Mouse (Mus musculus): Measurements from ENCODE around the gene Slc19a1. TPM values are rescaled to one million over a fixed set of nuclear protein-coding genes. Genes with fewer than 3 reads are reported as not detected.

The Slc19a1 gene
- polyA plus RNA-seq, 1 experiment from 2014 or later = 30.9 TPM

DNA sequence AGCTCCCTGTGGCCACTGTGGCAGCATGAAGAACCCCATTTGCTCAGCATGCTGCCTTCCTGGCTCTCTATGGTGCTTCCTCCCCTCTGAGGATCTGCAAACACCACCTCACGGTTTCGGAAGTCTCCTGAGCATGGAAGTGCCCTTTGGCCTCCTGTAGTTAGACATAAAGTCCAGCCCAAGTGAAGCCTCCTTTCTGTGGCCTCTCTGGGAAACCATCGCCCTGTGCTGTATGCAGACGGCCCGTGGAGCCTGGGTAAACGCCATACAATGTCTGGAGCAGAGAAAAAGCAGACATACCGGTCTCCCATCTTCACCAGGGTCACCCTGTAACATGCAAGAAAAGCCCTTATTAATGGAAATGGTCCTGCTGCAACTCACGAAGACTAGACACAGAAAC is 46.9 kb downstream of the Slc19a1 start:
- no peaks in the 10 kb centered on the region for H3K9me3 ChIP-seq
- no peak overlapping the region for H3K9ac ChIP-seq
- 83% methylated on average over 8 of the region's 8 CpGs for WGBS
- no peaks in the 10 kb centered on the region for H3K36me3 ChIP-seq
- no peaks in the 10 kb centered on the region for H3K4me1 ChIP-seq (replicated peaks)
- ATAC-seq (ENCODE audit: low FRiP score) = no peak
- H3K4me2 ChIP-seq = no peak overlapping the region
- no peak overlapping the region for H3K27ac ChIP-seq
- H3K27me3 ChIP-seq = no peaks in the 10 kb centered on the region
- H3K4me3 ChIP-seq = no peak overlapping the region

DNA sequence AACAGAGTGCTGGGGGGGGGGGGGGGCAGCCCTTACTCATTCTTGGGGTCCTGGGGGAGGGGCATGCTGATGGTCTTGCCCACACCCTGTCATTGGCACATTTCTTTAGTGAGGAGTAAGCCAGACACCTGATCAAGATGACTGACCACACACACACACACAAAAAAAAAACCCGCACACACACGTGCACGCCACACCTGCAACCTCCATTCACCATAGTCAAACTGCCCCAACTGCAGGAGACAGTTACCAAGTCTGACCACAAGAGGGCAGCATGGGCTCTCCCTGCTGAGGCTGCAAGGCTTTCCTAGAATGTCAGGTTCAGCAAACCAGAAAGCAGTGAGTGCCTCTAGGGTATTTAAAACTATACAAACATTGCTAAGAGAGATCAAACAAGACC is 50.4 kb downstream of the Slc19a1 start:
- 41% methylated on average over 3 of the region's 3 CpGs for WGBS
- Histone ChIP-seq H3K9me3 (no peaks in the 10 kb centered on the region), H3K4me2 (no peak overlapping the region), H3K9ac (no peak overlapping the region), H3K27me3 (no peaks in the 10 kb centered on the region), H3K4me3 (no peak overlapping the region), H3K4me1 (replicated peaks) (no peaks in the 10 kb centered on the region), H3K27ac (no peak overlapping the region), H3K36me3 (no peaks in the 10 kb centered on the region)
- ATAC-seq (ENCODE audit: low FRiP score) = no peak

DNA sequence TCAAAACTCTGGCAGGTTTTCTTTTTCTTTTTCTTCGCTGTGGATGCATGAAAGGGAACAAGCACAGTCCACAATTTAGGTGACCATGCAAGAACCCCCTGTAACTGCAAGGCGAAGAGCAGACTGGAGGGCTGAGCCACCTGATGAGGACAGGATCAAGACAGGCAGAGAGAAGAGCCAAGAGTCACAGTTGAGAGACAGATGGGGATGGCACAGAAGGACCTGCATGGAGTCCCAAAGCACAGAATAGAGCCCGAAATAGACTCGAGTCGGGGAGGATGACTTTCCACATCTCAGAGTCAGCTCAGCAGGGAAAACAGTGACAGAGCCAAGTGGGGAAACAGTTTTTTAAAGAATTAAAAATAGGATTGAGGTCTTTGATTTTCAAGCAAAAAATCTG is 50.9 kb downstream of the Slc19a1 start:
- Histone ChIP-seq H3K4me3 (no peak overlapping the region), H3K27me3 (no peaks in the 10 kb centered on the region), H3K27ac (0 out of 2 replicates have a peak overlapping the region, but pooled peaks have one; percentile 42), H3K9me3 (no peaks in the 10 kb centered on the region), H3K9ac (no peak overlapping the region), H3K4me2 (no peak overlapping the region), H3K36me3 (no peaks in the 10 kb centered on the region), H3K4me1 (replicated peaks) (no peaks in the 10 kb centered on the region)
- no peak for ATAC-seq (ENCODE audit: low FRiP score)
- 69% methylated on average over 5 of the region's 5 CpGs for WGBS

DNA sequence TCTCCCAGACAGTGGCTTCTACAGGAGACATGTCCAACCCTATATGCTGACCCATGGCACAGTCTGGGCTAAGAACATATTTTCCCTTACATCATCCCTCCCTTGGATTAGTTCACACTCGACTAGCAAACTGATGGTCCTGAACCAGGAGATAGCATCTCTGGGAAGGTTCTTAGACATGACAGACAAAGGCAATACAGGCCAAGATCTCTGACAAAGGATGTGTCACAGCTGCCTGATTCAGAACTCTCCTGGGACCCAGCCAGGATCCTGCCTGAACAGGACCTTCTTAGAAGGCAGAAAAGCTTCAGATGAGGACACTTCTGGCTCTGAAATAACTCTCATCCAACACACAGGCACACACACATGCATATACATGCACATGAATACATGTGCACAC is 52.5 kb downstream of the Slc19a1 start:
- Histone ChIP-seq H3K27me3 (no peaks in the 10 kb centered on the region), H3K4me1 (replicated peaks) (peaks cover 3% of the 10 kb centered on the region), H3K4me2 (no peak overlapping the region), H3K4me3 (no peak overlapping the region), H3K9ac (no peak overlapping the region), H3K36me3 (no peaks in the 10 kb centered on the region), H3K27ac (no peak overlapping the region), H3K9me3 (no peaks in the 10 kb centered on the region)
- ATAC-seq (ENCODE audit: low FRiP score) = no peak
- 64% methylated on average over 1 of the region's 1 CpGs for WGBS

DNA sequence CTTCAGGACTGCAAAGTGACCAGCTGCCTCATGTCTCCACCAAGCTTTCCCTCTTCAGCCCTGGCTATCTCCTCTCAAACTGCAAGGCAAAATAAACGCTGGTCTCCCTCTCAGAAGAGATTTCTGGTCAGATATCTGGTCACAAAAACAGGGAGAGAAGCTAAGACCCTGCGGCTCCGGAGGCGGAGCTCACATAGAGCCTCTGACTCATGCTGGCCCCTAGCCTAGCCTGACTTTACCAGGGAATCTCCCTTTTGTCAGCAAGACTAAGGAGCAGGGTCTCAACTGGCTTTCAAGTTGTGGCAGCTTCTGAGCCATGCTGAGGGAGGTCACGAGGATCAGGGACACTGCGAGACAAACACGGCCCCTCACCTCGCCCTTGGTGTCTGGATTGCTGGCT is 57.3 kb downstream of the Slc19a1 start:
- Histone ChIP-seq H3K4me3 (no peak overlapping the region), H3K27ac (no peak overlapping the region), H3K9me3 (peaks cover 9% of the 10 kb centered on the region; the same call in 1 of the 2 replicates), H3K4me2 (peak overlapping the region; percentile 18; the same call in 1 of the 2 replicates), H3K9ac (no peak overlapping the region), H3K36me3 (peaks cover 8% of the 10 kb centered on the region), H3K27me3 (no peaks in the 10 kb centered on the region), H3K4me1 (replicated peaks) (peaks cover 4% of the 10 kb centered on the region)
- WGBS = 52% methylated on average over 8 of the region's 8 CpGs
- ATAC-seq (ENCODE audit: low FRiP score) = no peak

DNA sequence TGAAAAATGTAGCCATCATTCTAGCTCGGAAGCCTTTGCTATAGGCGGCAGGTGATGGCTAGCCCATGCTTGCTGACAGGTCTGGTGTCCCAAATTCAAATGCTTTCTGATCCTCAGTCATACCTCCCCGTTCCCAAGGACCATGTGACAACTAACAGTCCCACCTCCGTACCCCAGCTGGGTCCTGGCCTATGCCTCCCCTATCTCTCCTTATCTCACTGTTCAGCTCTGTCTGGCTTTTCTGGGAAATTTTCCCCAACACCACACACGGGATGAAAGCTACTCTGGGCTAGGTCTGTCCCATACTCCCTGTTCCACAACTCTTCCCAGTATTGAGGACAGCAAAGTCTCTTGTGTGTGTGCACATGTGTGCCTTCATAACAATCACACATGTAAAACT is 58.0 kb downstream of the Slc19a1 start:
- Histone ChIP-seq H3K4me2 (no peak overlapping the region), H3K36me3 (peaks cover 8% of the 10 kb centered on the region), H3K9me3 (peaks cover 9% of the 10 kb centered on the region; the same call in 1 of the 2 replicates), H3K27ac (no peak overlapping the region), H3K4me3 (no peak overlapping the region), H3K4me1 (replicated peaks) (peaks cover 4% of the 10 kb centered on the region), H3K27me3 (no peaks in the 10 kb centered on the region), H3K9ac (no peak overlapping the region)
- 89% methylated on average over 5 of the region's 5 CpGs for WGBS
- ATAC-seq (ENCODE audit: low FRiP score) = no peak

DNA sequence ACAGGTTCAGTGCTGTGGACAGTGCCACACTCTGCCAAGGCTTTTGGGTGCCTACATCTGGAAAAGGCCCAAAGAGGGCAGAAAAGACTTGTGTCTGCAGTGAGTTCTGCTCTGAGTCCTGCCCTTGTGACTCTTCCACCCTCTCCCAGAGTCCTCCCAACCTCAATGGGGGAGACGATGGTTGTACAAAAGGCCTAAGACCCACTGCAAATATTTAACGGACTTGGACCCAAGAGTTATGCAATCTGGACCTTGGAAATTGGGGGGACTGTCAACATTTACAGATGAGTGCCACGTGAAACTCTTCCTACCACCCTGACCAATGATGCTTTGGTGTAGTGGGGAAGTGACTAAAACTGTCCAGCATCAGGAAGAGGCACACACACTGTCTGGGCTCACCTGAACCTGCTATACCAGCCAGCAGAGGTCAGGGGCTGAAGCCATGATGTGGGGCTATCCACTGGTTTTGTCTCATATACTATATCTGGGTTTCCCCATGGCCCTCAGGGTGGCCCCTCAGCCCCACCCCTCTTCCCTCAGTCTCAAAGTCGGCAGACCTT is 59.6 kb downstream of the Slc19a1 start:
- H3K9me3 ChIP-seq = peaks cover 9% of the 10 kb centered on the region; the same call in 1 of the 2 replicates
- H3K4me3 ChIP-seq = no peak overlapping the region
- peaks cover 4% of the 10 kb centered on the region for H3K4me1 ChIP-seq (replicated peaks)
- no peak overlapping the region for H3K4me2 ChIP-seq
- H3K9ac ChIP-seq = no peak overlapping the region
- no peak for ATAC-seq (ENCODE audit: low FRiP score)
- peaks cover 8% of the 10 kb centered on the region for H3K36me3 ChIP-seq
- H3K27ac ChIP-seq = no peak overlapping the region
- 86% methylated on average over 4 of the region's 4 CpGs for WGBS
- no peaks in the 10 kb centered on the region for H3K27me3 ChIP-seq

DNA sequence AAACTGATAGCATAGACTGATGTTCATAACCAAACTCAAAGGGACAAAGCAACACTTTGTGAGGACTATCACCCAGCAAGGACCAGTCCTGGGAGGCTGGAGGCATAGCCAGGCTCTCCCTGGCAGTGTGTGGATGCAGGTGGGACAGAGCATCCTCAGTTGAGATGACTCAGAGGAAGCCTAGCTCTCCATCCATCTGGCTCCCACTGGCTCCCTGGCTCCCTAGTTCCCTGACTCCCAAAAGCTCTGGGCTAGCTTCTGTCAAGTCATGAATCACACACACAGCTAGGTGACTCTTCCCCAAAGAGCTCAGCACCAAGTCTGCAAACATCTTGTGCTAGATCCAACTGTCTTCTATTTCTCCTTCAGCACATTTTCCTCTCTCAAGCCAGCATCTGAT is 61.8 kb downstream of the Slc19a1 start:
- ATAC-seq (ENCODE audit: low FRiP score) = no peak
- Histone ChIP-seq H3K27me3 (no peaks in the 10 kb centered on the region), H3K36me3 (peaks cover 8% of the 10 kb centered on the region), H3K9ac (no peak overlapping the region), H3K4me1 (replicated peaks) (peaks cover 12% of the 10 kb centered on the region), H3K9me3 (peaks cover 9% of the 10 kb centered on the region; the same call in 1 of the 2 replicates), H3K27ac (no peak overlapping the region), H3K4me3 (no peak overlapping the region), H3K4me2 (no peak overlapping the region)

DNA sequence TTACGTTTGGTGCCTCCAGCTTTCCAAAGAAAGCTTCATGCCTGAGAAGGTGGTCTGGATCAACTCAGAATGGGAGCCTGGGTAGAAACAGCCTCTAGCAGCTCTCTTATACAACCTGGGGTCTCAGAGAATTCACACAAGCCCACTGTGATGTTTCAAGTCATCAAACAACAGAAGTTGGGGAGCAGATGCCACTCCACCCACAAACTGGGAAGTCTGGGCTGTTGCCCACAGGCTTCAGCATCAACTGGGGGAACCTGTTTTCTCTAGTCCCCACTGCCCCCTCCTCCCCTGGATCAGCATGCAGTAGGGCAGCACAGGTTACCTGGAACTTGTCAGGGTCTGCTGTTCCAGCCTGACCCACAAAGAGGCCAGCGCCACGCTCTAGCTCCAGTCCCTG is 63.6 kb downstream of the Slc19a1 start:
- H3K4me1 ChIP-seq (replicated peaks) = peaks cover 8% of the 10 kb centered on the region
- H3K4me2 ChIP-seq = no peak overlapping the region
- WGBS = 95% methylated on average over 3 of the region's 3 CpGs
- peaks cover 8% of the 10 kb centered on the region for H3K36me3 ChIP-seq
- H3K4me3 ChIP-seq = no peak overlapping the region
- H3K9me3 ChIP-seq = peaks cover 9% of the 10 kb centered on the region; the same call in 1 of the 2 replicates
- H3K27me3 ChIP-seq = no peaks in the 10 kb centered on the region
- no peak for ATAC-seq (ENCODE audit: low FRiP score)
- H3K27ac ChIP-seq = no peak overlapping the region
- H3K9ac ChIP-seq = no peak overlapping the region

DNA sequence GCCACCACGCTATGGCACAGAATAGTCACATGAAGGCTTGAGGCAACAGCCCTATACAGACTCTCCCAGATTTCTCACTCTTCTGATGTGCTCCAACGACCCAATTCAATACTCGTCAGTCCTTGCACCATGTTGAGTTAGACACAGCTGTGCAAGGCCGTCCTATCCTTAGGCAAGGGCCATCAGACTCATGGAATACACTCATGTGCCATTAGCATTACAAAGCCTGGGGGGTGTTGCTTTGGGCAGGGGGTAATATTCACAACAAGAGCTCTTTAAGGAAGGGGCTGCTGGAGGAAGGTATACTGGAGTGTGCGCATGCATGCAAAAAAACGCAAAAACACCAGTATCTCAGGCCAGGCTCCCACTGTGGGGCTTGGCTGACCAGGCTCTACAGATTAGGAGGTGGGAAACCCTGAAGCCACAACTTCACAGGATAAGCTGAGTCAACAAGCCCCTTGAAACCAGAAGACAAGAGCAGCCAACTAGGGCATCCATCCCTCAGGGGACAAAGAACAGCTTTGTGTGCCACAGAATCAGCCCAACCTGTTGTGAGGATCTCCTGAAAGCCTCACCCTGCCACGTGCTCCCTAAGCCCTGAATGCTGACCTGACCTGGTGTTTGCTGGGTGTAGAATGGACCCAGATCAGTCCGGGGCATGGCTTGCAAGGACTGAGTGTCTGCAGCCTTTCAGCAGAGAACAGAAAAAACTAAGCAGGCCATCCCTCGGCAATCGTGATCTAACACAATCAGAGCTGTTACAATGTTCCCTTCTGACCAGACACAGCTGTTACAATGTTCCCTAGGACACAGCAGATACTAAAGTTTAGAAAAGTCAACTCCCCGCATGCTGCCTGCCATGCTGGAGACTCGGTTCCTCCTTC is 65.2 kb downstream of the Slc19a1 start:
- Histone ChIP-seq H3K36me3 (peaks cover 8% of the 10 kb centered on the region), H3K27ac (no peak overlapping the region; the same call in 1 of the 2 replicates), H3K27me3 (no peaks in the 10 kb centered on the region), H3K9ac (no peak overlapping the region), H3K4me1 (replicated peaks) (peaks cover 8% of the 10 kb centered on the region), H3K4me2 (no peak overlapping the region), H3K4me3 (no peak overlapping the region), H3K9me3 (peaks cover 9% of the 10 kb centered on the region; the same call in 1 of the 2 replicates)
- 61% methylated on average over 12 of the region's 12 CpGs for WGBS
- no peak for ATAC-seq (ENCODE audit: low FRiP score)

DNA sequence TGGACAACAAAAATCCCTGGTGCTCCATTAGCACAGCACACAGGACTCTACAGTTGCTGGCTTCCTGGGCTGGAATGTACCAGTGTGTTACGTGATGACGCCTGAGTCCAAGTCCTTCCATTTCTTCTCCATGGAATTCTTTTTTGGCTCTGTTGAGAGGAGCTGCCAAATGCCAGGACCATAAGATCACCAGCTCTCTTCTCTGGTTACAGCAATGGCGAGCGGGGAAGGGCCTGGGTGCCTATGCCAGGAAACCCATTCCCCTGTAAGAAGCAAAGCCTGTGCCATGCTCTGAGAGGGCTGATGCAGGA is 65.8 kb downstream of the Slc19a1 start:
- Histone ChIP-seq H3K4me3 (no peak overlapping the region), H3K9me3 (peaks cover 3% of the 10 kb centered on the region; the same call in 1 of the 2 replicates), H3K4me1 (replicated peaks) (peaks cover 8% of the 10 kb centered on the region), H3K4me2 (no peak overlapping the region), H3K27me3 (no peaks in the 10 kb centered on the region), H3K9ac (no peak overlapping the region), H3K36me3 (peaks cover 3% of the 10 kb centered on the region), H3K27ac (no peak overlapping the region)
- 96% methylated on average over 4 of the region's 4 CpGs for WGBS
- no peak for ATAC-seq (ENCODE audit: low FRiP score)

DNA sequence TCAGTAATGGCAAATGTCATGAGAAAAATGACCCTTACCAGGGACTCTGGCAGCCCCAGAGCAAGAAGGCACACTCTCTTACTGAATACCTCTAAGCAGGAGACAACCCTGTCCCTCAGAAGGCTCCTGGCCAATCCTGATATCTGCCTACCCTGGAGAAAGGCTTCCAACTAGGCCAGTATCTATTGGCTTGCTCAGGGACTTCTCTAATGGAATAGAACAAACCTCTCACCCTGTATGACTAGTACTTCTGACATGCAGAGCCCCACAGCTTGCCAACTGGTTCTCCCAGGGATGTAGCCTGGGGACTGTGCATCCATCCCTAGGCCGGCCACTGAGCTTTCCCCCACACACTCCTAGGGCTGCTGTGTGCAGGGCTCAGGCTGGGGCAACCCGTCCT is 66.6 kb downstream of the Slc19a1 start:
- no peaks in the 10 kb centered on the region for H3K36me3 ChIP-seq
- no peaks in the 10 kb centered on the region for H3K9me3 ChIP-seq
- peaks cover 8% of the 10 kb centered on the region for H3K4me1 ChIP-seq (replicated peaks)
- no peak overlapping the region for H3K9ac ChIP-seq
- H3K4me3 ChIP-seq = no peak overlapping the region
- H3K27me3 ChIP-seq = no peaks in the 10 kb centered on the region
- ATAC-seq (ENCODE audit: low FRiP score) = no peak
- 95% methylated on average over 2 of the region's 2 CpGs for WGBS
- H3K27ac ChIP-seq = no peak overlapping the region
- no peak overlapping the region for H3K4me2 ChIP-seq

DNA sequence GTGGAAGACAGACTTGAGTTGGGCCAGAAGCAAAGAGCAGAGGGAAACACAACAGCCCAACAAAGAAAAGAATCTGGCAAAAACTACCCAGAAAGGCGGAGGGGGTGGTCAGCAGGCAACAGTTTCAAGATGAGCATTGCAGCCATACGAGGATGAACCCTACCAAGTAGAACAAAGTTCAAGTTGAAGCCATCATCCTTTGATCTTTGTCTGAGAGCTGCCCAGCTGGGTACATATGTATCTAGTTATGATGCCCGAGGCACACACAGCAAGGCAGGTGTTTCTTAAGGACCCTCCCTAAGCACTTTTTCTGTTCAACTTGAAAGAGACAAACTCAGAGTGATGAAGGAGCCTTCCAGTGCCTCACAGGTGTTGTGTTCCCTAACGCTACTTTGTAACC is 67.7 kb downstream of the Slc19a1 start:
- no peak overlapping the region for H3K4me2 ChIP-seq
- no peak overlapping the region for H3K27ac ChIP-seq
- no peak for ATAC-seq (ENCODE audit: low FRiP score)
- H3K9ac ChIP-seq = no peak overlapping the region
- WGBS = 83% methylated on average over 4 of the region's 4 CpGs
- H3K4me3 ChIP-seq = no peak overlapping the region
- peaks cover 8% of the 10 kb centered on the region for H3K4me1 ChIP-seq (replicated peaks)
- H3K9me3 ChIP-seq = no peaks in the 10 kb centered on the region
- no peaks in the 10 kb centered on the region for H3K27me3 ChIP-seq
- no peaks in the 10 kb centered on the region for H3K36me3 ChIP-seq

Measured in hindbrain, embryonic 13.5 days (tissue).